Mouse (Mus musculus) C2C12 (cell line): ENCODE results near the gene Fosb. TPM values are rescaled to one million over a fixed set of nuclear protein-coding genes. Genes with fewer than 3 reads are reported as not detected.

Source experiments
- H3K27me3 ChIP-seq: one replicate; pipeline ENCODE4 v1.6.1; 2011; ENCODE audit not compliant: control insufficient read depth, insufficient read depth, insufficient read length
- H3K36me3 ChIP-seq: one replicate; pipeline ENCODE4 v1.6.1; 2011; ENCODE audit not compliant: control insufficient read depth, insufficient read depth
- H3K4me3 ChIP-seq: one replicate; pipeline ENCODE4 v1.5.1; 2011; ENCODE audit warnings: mild to moderate bottlenecking, control low read depth; ENCODE audit not compliant: poor library complexity, insufficient read depth, severe bottlenecking
- H3K79me2 ChIP-seq: one replicate; pipeline ENCODE4 v1.6.1; 2011; ENCODE audit not compliant: control insufficient read depth, insufficient read depth
- H3K79me3 ChIP-seq: one replicate; pipeline ENCODE4 v1.6.1; 2011; ENCODE audit warnings: low read depth, control low read depth
- H3ac ChIP-seq: one replicate; pipeline ENCODE3; 2011; ENCODE audit warnings: low read depth; ENCODE audit not compliant: control insufficient read depth, insufficient read length
- CEBPB ChIP-seq: IDR thresholded peaks from one replicate; pipeline ENCODE4 v1.6.1; 2011; ENCODE audit warnings: low read depth, mild to moderate bottlenecking, control low read depth, moderate library complexity
- CTCF ChIP-seq: IDR thresholded peaks from one replicate; pipeline ENCODE4 v1.5.1; 2011; ENCODE audit not compliant: control insufficient read depth, insufficient read depth, insufficient read length
- FOSL1 ChIP-seq: IDR thresholded peaks from one replicate; pipeline ENCODE4 v1.8.0; 2011; ENCODE audit warnings: mild to moderate bottlenecking, low read length; ENCODE audit not compliant: poor library complexity, insufficient read depth, severe bottlenecking
- MAX ChIP-seq: IDR thresholded peaks from one replicate; pipeline ENCODE4 v1.6.1; 2011; ENCODE audit warnings: mild to moderate bottlenecking, control low read depth
- MYOD1 ChIP-seq: IDR thresholded peaks from one replicate; pipeline ENCODE4 v1.6.1; 2011; ENCODE audit warnings: low read depth; ENCODE audit not compliant: control insufficient read depth, insufficient read length
- MYOG ChIP-seq: IDR thresholded peaks from one replicate; pipeline ENCODE4 v1.6.1; 2011; ENCODE audit not compliant: control insufficient read depth, insufficient read length; ENCODE audit errors: extremely low read depth
- USF1 ChIP-seq: IDR thresholded peaks from one replicate; pipeline ENCODE4 v1.6.1; 2011; ENCODE audit warnings: low read depth, mild to moderate bottlenecking, control low read depth, moderate library complexity
- polyA plus RNA-seq: library from polyadenylated mRNA; unstranded; fragments of >200 nt; fragmentation: generic; extraction: Trizol; gene quantifications from one replicate; pipeline ENCODE4 v1.2.1, GENCODE M21; 2012; ENCODE audit warnings: missing spikeins

Gene Fosb
- polyA plus RNA-seq, 1 experiment = 1.4 TPM

GRCm38 (mm10) chr7:19253437-19253836, 56.4 kb downstream of the Fosb start:
- no peak overlapping the region for H3K4me3 ChIP-seq
- no peak overlapping the region for H3ac ChIP-seq
- no peak for TF ChIP-seq CTCF
- no peak for TF ChIP-seq MYOG
- TF ChIP-seq FOSL1 = no peak
- no peak for TF ChIP-seq MYOD1
- no peak for TF ChIP-seq USF1
- TF ChIP-seq CEBPB = no peak
- TF ChIP-seq MAX = no peak
- H3K79me2 ChIP-seq = no peaks in the 10 kb centered on the region
- no peaks in the 10 kb centered on the region for H3K27me3 ChIP-seq
- peaks cover 20% of the 10 kb centered on the region for H3K36me3 ChIP-seq
- H3K79me3 ChIP-seq = no peaks in the 10 kb centered on the region

Other genes with a start within 250 kb of the Fosb start
- 83.1 TPM for gene Dmwd, start 233.8 kb downstream of the Fosb start, polyA plus RNA-seq
- 120 TPM for gene Dmpk, start 226.2 kb downstream of the Fosb start, polyA plus RNA-seq
- gene Six5, start 215.5 kb downstream of the Fosb start, polyA plus RNA-seq = 1.6 TPM
- gene Gm4969, start 191.7 kb downstream of the Fosb start, polyA plus RNA-seq = not detected
- 7.4 TPM for gene Fbxo46, start 190.2 kb downstream of the Fosb start, polyA plus RNA-seq
- 12.3 TPM for gene Qpctl, start 160.8 kb downstream of the Fosb start, polyA plus RNA-seq
- 255 TPM for gene Snrpd2, start 160.3 kb downstream of the Fosb start, polyA plus RNA-seq
- gene Gipr, start 143.9 kb downstream of the Fosb start, polyA plus RNA-seq = 0.43 TPM
- gene Eml2, start 133.6 kb downstream of the Fosb start, polyA plus RNA-seq = 16.4 TPM
- 0.05 TPM for gene Gpr4, start 97.5 kb downstream of the Fosb start, polyA plus RNA-seq
- 27.5 TPM for gene Opa3, start 81.7 kb downstream of the Fosb start, polyA plus RNA-seq
- 145 TPM for gene Vasp, start 38.2 kb downstream of the Fosb start, polyA plus RNA-seq
- 0.05 TPM for gene Ppm1n, start 30.0 kb downstream of the Fosb start, polyA plus RNA-seq
- gene Rtn2, start 27.4 kb downstream of the Fosb start, polyA plus RNA-seq = 107 TPM
- 151 TPM for gene Ercc1, start 34.7 kb upstream of the Fosb start, polyA plus RNA-seq
- 25.6 TPM for gene Cd3eap, start 49.4 kb upstream of the Fosb start, polyA plus RNA-seq
- 21.5 TPM for gene Ppp1r13l, start 49.7 kb upstream of the Fosb start, polyA plus RNA-seq
- gene Ercc2, start 72.0 kb upstream of the Fosb start, polyA plus RNA-seq = 9.7 TPM
- gene Klc3, start 94.1 kb upstream of the Fosb start, polyA plus RNA-seq = 4.3 TPM
- gene Ckm, start 94.7 kb upstream of the Fosb start, polyA plus RNA-seq = 1.9 TPM
- gene Mark4, start 148.8 kb upstream of the Fosb start, polyA plus RNA-seq = 12.9 TPM
- gene Exoc3l2, start 153.3 kb upstream of the Fosb start, polyA plus RNA-seq = 0.01 TPM
- 4.8 TPM for gene Bloc1s3, start 198.3 kb upstream of the Fosb start, polyA plus RNA-seq
- gene Trappc6a, start 198.3 kb upstream of the Fosb start, polyA plus RNA-seq = 23.2 TPM
- 0.11 TPM for gene Nkpd1, start 207.8 kb upstream of the Fosb start, polyA plus RNA-seq